Mouse (Mus musculus) embryonic stem cell, embryonic (primary cell): Measurements from ENCODE around the gene Fbxo42.

Source experiments
- CTCF ChIA-PET, 4 experiments: fragments of 300-600 bp in 2 of 4; fragments of 350-600 bp in 2 of 4; sonication (Branson Sonifier 250); formaldehyde crosslinking; loops; one replicate each; lab custom pipeline; 2022; ENCODE audit warnings: inconsistent platforms in 2 of 4; lab: Charles Lee
- POLR2A ChIA-PET, 4 experiments: fragments of 300-600 bp in 2 of 4; fragments of 350-600 bp in 2 of 4; sonication (Branson Sonifier 250); formaldehyde crosslinking; loops; one replicate each; lab custom pipeline; 2022; ENCODE audit warnings: antibody characterized with exemption in 4 of 4, inconsistent platforms in 1 of 4; lab: Charles Lee

The Fbxo42 gene

DNA sequence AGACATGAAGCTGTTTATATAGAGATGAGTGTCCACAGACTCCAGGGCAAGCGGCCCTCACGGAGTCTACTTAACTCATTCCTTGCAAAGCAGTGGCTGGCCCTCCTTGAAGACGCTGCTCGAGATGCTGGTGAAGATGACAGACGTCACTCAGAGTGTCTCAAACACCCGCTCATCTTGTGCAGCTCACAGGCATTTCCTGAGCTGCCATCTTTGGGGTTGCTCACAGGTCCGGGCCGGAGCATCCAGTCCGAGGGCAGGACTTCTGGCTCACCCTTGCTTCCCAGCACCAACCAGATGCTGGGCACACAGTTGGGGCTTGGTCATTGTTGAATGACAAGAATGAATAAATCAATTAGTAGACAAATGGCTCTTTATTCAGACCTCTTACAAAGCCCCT is 65.2 kb downstream of the Fbxo42 start:
- POLR2A ChIA-PET, result interaction anchor here in 3 of 4 experiments (0.7 to 2.0 kb wide), 8 partner anchors 8 to 149 kb away, joined by 3 to 8 read pairs (median 4); no protein-coding TSS in a partner anchor
- CTCF ChIA-PET, result interaction anchor here in 3 of 4 experiments (0.6 to 1.5 kb wide), 4 partner anchors 8 to 295 kb away, joined by 3 to 6 read pairs (median 4); no protein-coding TSS in a partner anchor

DNA sequence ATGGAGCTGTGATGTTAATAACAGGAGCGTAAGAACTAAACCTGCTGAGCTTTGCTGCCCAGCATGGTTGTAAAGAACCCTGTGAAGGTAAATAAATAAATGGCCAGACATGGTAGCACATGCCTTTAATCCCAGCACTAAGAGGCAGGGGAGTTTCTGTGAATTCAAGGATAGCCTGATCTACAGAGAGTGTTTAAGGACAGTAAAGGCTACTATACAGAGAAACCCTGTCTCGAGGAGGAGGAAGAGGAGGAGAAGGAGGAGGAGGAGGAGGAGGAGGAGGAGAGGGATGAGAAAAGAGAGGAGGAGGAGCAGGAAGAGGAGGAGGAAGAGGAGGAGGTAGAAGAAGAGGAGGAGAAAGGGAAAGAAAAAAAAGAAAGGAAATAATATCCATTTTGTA is 65.6 kb downstream of the Fbxo42 start:
- ChIA-PET POLR2A (interaction anchor here (0.6 to 2.0 kb wide), 11 partner anchors 9 to 599 kb away, joined by 3 to 8 read pairs (median 4); no protein-coding TSS in a partner anchor), CTCF (interaction anchor here in 3 of 4 experiments (0.6 to 1.5 kb wide), 7 partner anchors 9 to 411 kb away, joined by 3 to 9 read pairs (median 4); no protein-coding TSS in a partner anchor)

DNA sequence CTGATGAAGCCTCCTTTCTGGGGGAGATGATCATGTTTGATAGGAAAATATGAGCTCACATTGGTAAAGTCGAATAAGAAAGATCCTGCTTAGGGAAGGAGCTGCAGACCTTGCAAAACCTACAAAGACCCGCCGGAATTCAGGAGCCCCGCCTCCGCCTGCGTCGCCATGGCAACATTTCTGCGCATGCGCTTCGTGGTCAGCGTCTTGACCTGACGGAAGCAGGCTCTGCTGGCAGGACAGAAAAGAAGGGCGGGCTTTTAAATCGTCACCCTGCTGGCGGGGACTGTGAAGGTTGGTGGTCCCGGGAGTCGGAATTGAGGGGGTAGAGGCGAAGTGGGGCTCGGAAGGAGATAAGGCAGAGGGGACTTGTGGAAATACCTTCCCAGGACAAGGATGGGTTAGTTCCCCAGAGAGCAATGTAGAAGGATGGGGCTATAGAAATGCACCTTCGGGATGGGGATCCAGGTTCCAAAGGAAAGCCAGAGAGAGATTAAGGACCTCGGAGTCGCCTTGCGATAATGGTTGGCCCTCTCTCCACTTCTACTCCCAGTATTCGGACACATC is 66.1 kb downstream of the Fbxo42 start, which contains the start of gene Rsg1:
Gene Rsg1 (plus strand): TSS at position 187 of the 567 bp plus-strand sequence.
- ChIA-PET POLR2A (interaction anchor here (0.5 to 2.0 kb wide), 10 partner anchors 9 to 600 kb away, joined by 3 to 8 read pairs (median 4); no protein-coding TSS in a partner anchor), CTCF (interaction anchor here in 3 of 4 experiments (0.6 to 1.5 kb wide), 7 partner anchors 9 to 410 kb away, joined by 3 to 9 read pairs (median 4); no protein-coding TSS in a partner anchor)

DNA sequence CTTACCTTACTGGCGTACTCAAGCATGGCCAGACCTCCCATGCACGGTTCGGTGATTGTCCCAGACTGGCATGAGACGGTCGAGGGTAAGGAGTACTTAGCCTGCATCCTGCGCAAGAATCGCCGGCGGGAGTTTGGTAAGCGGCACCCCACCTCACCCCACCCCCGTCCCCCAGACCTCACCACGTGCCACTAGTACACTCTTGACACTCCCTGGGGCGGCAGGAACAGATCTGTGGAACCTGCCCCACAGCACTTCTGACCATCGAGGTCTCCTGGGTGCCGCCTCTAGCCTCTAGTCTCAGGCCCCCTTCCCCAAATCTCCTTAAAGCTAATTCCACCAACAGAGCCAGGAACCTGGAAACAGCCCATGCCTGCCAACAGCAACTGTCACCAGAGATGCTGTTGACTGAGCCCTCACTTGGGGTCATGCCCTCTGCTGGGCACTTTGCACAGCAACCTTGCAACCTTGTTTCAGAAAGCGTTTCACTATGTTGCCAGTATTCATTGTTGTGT is 66.7 kb downstream of the Fbxo42 start:
- POLR2A ChIA-PET, result interaction anchor here in 3 of 4 experiments (0.7 to 2.0 kb wide), 5 partner anchors 10 to 75 kb away, joined by 3 to 8 read pairs (median 4); no protein-coding TSS in a partner anchor
- CTCF ChIA-PET, result interaction anchor here in 3 of 4 experiments (0.6 to 1.5 kb wide), 5 partner anchors 10 to 522 kb away, joined by 3 to 9 read pairs (median 5); no protein-coding TSS in a partner anchor

DNA sequence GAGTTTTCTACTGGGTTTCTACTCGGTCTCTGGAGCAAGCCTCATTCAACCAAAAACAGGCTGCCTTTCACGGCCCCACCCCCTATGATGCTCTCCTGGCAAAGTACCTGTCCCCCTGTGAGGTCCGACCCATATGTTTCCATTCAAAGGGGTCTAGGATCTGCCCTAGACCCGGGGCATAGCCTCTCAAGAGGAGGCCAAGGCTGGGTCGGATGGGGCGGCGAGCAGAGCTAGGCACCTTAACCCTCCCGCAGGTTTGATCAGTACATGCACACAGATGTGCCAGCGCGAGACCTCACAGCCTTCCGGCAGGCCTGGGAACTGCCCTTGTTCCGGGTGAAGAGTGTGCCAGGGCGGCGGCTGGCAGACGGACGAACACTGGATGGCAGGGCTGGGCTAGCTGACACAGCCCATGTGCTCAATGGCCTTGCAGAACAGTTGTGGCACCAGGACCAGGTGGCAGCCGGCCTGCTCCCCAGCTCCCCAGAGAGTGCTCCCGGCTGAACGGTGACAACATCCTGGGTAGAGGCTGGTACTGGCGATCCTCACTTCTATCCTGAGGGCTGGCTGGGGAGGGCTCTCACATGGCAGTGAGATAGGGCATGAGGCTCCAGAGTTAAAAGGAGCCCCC is 72.0 kb downstream of the Fbxo42 start:
- ChIA-PET POLR2A (interaction anchor here in 2 of 4 experiments (0.6 to 1.2 kb wide), 4 partner anchors 10 to 265 kb away, joined by 3 to 5 read pairs (median 4); no protein-coding TSS in a partner anchor), CTCF (interaction anchor here in 3 of 4 experiments (1.0 to 1.6 kb wide), 4 partner anchors 15 to 165 kb away, joined by 3 to 6 read pairs (median 4); no protein-coding TSS in a partner anchor)

DNA sequence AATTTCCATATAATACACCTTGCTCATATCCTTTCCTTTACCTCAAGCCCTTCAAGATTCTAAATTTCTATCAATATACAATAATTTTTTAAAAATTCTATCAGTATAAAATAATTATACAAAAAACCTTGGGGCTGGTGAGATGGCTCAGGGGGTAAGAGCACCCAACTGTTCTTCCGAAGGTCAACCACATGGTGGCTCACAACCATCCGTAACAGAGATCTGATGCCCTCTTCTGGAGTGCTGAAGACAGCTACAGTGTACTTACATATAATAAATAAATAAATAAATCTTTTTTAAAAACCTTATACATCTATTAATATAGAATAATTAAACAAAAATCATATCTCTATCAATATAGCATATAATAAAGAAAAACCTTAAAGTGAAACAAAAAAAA is 74.1 kb downstream of the Fbxo42 start:
- POLR2A ChIA-PET, result no interaction called here
- CTCF ChIA-PET, result interaction anchor here in 1 of 4 experiments (1.3 to 1.5 kb wide), 2 partner anchors 21 to 54 kb away, joined by 3 to 4 read pairs; no protein-coding TSS in a partner anchor

DNA sequence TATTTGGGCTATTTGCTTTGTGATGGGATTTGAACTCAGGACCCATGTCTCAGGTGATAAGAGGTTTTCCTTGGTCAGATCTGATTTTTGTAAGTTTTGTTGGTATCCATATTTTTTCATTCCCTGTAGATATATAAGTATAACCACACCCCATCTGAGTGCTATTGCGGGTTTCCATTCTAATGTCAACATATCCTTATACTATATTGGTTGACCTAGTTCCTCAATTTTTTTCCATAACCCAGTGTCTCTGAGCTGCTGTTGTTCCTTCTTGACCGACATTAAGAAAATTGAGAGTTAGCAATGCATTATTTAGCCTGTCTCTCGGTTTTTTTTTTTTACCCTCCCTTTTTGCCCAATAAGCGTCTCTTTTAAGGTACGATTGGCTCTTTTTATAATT is 75.0 kb downstream of the Fbxo42 start:
- CTCF ChIA-PET, result no interaction called here
- POLR2A ChIA-PET, result no interaction called here

DNA sequence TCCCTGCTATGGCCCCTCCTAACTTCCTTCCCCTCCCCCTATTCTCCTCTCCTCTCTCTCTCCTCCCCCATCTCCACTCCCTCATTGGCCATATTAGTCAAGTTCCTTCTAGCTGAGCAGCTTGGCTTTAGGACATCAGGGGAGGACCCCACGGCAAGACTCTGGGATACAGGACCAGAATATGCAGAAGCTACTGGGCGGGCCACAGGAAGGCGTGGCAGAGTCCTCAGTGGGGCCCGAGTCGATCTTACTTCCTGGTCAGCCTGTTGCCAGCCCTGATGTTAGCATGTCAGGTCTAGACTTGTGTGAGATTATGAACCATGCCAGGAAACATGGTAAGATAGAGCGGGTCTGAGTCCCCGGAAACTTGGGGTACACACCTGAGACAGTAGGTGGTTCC is 81.0 kb downstream of the Fbxo42 start:
- CTCF ChIA-PET, result interaction anchor here in 1 of 4 experiments (0.7 kb wide), 1 partner anchor 188 kb away, joined by 3 read pairs; no protein-coding TSS in a partner anchor
- POLR2A ChIA-PET, result interaction anchor here (0.6 to 4.1 kb wide), 12 partner anchors 11 to 327 kb away, joined by 3 to 24 read pairs (median 3); partner anchors contain the start of genes Arhgef19 (in 2 of the 4) and Rsg1 (in 1 of the 4)

DNA sequence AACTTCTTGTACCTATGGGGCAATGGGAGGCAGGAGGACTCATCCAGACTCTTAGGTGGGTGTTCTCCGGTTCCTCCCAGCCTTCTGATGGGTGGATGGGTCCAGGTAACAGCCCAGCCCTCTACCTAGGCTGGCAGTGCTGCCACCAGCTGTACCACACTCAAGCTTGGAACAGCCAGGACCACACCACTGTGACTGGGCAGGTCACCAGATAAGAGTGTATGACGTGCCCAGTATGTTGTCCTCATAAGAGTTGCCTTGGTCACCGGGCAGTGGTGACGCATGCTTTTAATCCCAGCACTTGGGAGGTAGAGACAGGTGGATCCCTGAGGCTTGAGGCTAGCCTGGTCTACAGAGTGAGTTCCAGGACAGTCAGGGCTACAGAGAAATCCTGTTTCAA is 85.5 kb downstream of the Fbxo42 start:
- CTCF ChIA-PET, result interaction anchor here in 2 of 4 experiments (0.6 to 1.2 kb wide), 2 partner anchors 28 to 234 kb away, joined by 3 to 5 read pairs; no protein-coding TSS in a partner anchor
- POLR2A ChIA-PET, result interaction anchor here in 1 of 4 experiments (0.8 kb wide), 1 partner anchor 17 kb away, joined by 3 read pairs; no protein-coding TSS in a partner anchor

DNA sequence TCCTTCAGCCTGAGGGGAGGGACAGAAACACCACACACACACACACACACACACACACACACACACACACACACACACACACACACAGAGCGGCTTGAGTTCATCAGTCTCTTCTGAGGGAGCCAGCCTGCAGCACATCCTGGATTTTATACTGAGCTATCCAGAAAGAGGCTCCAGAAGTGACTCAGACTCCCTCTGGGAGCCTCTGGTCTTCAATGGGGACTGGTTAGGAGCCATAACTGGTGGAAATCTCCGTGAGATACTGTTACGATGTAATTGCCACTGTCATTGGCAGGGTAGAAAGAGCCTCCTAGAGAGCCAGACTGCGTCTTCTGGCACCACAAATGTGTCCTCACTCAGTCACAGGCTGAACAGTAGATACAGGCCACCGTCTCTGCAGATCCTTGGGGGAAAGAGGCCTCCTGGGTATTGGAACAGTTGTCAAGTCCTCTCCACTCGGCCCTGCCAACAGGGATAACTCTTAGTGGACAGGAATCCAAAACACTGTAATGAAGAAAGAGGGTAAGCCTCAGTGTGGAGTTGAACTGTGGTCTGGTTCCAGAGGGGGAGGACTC is 87.9 kb downstream of the Fbxo42 start:
- ChIA-PET CTCF (interaction anchor here in 1 of 4 experiments (0.6 kb wide), 1 partner anchor 469 kb away, joined by 3 read pairs; no protein-coding TSS in a partner anchor), POLR2A (interaction anchor here in 3 of 4 experiments (0.6 to 1.4 kb wide), 5 partner anchors 11 to 830 kb away, joined by 3 to 8 read pairs (median 3); no protein-coding TSS in a partner anchor)

DNA sequence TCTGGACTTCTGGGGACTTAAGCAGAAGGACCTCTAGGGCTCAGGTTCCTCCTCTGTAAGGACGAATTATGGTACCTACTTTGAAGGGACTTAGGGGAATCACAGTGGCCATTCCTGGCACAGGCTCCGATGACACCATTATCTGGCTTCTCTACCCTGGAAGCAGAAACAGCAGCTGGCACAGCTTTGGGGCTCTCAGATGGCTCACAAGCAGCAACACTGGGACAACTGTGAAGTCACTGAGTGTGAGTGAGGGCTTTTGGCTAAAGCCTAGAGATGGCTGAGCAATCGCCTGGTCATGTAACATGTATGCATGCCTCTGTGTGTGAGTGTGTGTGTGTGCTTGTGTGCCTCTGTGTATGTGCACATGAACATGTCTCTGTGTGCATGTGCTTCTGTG is 89.1 kb downstream of the Fbxo42 start:
- ChIA-PET POLR2A (interaction anchor here in 1 of 4 experiments (0.6 kb wide), 1 partner anchor 66 kb away, joined by 3 read pairs; no protein-coding TSS in a partner anchor), CTCF (no interaction called here)

DNA sequence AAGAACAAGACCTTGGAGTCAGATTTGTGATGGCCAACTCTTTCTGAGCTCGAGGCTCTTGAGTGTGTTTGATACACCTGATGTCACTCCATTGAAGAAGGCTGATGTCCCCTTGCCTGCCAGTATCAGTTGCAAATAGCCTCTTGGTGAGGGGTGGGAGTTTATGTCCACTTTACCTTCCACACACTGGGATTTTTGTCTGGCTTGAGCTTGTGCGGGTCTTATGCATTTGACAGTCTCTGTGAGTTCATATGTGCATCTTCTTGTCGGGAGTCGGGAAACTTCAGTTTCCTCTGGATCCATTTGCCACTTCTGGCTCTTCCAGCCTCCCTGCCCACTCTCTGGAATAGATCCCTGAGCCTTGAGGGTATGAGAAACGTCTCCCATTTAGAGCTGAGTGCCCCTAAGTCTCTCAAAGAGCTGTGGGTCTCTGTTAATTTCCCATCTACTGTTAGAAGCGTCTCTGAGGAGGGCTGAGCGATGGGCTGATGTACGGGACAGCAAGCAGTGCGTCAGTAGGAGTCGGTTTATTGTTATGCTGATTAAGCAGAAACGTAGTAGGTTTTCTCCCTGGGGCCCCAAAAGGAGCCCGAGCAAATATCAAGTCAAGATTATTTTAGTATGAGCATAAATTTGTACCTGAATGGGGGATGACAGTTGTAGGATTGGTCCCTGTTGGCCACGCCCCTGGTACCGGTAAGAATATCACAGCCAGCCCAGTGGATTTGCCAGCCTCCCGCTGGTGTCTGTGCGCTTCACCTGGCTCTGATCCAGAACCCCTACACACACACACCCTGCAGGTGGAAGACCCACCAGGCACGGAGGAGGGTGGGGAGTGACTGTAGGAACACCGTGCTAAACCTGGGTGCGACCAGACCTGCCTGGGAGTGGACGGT is 91.0 kb downstream of the Fbxo42 start:
- POLR2A ChIA-PET, result interaction anchor here in 3 of 4 experiments (0.5 to 4.2 kb wide), 11 partner anchors 9 to 333 kb away, joined by 3 to 24 read pairs (median 5); no protein-coding TSS in a partner anchor
- CTCF ChIA-PET, result interaction anchor here in 3 of 4 experiments (0.6 to 1.3 kb wide), 5 partner anchors 9 to 160 kb away, joined by 3 read pairs; partner anchors contain the start of gene Necap2 (in 1 of the 3)

DNA sequence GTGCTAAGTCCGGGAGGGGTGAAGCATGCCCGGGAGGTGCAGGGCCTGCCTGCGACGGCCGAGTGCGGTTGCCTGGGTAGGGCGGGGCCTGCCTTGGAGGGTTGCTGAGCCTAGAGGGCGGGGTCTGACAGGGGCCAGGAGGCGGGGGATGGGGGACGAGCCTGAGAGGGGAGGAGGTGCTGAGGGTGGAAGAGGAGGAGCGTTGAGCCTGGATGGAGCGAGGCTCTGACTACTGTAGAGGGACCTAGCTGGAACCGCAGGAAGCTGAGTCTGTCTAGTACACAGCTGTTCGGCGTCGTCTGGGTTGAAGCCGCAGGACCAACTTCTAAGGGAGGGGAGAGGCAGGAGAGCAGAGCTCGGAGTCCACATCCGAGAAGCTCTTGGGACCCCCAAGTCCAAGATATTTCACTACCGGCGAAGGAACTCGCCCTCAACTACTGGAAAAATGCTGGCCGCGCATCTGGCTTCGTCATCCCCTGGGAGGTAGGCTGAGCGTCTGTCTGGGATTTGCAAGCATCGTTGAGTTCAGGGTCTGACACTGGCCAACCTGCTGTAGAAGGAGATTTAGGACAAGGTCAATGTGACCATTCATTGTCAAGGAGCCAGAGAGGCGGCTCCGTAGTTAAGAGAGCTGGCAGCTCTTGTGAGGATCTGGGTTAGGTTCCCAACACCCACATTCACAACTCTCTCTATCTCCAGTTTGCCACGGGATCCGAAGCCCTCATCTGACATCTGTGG is 91.8 kb downstream of the Fbxo42 start, which contains the start of gene Arhgef19:
Gene Arhgef19 (plus strand): TSS at position 112 of the 738 bp plus-strand sequence.
- ChIA-PET POLR2A (interaction anchor here in 2 of 4 experiments (0.9 to 4.2 kb wide), 15 partner anchors 9 to 123 kb away, joined by 3 to 24 read pairs (median 6); no protein-coding TSS in a partner anchor), CTCF (interaction anchor here in 3 of 4 experiments (0.9 to 1.7 kb wide), 5 partner anchors 8 to 161 kb away, joined by 3 to 4 read pairs (median 3); partner anchors contain the start of genes Fbxo42 (in 1 of the 3) and Necap2 (in 1 of the 3))

DNA sequence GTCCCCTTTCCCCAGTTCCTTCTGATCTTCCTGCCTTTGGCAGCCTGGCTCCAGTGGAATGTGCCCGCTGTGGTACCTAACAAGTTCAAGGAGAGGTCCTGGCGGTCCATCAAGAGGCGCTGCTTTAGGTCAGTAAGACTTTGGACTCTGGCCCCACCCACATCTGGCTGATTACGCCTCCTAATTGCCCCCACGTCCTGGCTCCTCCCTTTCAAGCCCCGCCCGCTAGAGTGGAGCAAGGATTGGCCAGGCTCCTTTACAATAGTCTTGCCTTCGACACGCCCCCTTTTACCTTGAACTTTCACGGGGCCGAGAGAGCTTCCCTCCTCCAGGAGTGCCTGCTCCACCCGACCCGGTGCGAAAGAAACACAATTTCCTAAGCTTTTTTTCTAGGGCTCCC is 92.9 kb downstream of the Fbxo42 start:
- POLR2A ChIA-PET, result interaction anchor here in 3 of 4 experiments (0.6 to 4.2 kb wide), 26 partner anchors 9 to 328 kb away, joined by 3 to 24 read pairs (median 4); no protein-coding TSS in a partner anchor
- CTCF ChIA-PET, result interaction anchor here (0.5 to 2.8 kb wide), 10 partner anchors 14 to 190 kb away, joined by 3 to 9 read pairs (median 3); partner anchors contain the start of gene Fbxo42 (in 1 of the 4)

DNA sequence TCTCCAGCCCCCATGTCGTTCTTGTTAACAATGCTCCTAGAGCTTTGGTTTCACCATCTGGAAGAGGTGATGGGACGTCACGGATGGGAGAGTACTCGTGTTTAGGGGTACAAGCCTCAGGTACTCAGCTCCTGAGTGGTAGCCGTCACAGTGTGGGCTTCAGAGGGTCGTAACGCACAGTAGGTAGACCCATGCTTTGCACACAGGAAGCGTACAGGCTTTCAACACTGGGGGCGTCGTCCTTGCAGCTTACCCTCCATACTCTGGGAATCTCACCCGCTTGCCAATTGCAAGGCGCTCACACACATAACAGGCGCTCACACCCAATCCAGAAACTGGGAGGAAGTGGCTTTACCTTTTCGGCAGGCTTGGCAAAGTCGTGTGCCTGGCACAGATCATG is 94.1 kb downstream of the Fbxo42 start:
- POLR2A ChIA-PET, result interaction anchor here in 2 of 4 experiments (0.5 to 4.2 kb wide), 13 partner anchors 8 to 127 kb away, joined by 3 to 24 read pairs (median 4); no protein-coding TSS in a partner anchor
- CTCF ChIA-PET, result interaction anchor here in 2 of 4 experiments (0.6 to 2.8 kb wide), 3 partner anchors 94 to 120 kb away, joined by 3 to 9 read pairs (median 3); partner anchors contain the start of gene Fbxo42 (in 1 of the 2)
